Mouse (Mus musculus) G1E (cell line): ENCODE measurements around the gene Cdk6.

Source experiments
- CTCF ChIP-seq: IDR thresholded peaks from 2 replicates; pipeline ENCODE4 v1.5.1; 2012; ENCODE audit warnings: low read depth, low read length, inconsistent platforms, mixed read lengths
- GATA1 ChIP-seq: IDR thresholded peaks from 2 replicates; pipeline ENCODE4 v1.6.1; 2012; ENCODE audit warnings: borderline replicate concordance, low read length, inconsistent platforms, mixed read lengths

DNA sequence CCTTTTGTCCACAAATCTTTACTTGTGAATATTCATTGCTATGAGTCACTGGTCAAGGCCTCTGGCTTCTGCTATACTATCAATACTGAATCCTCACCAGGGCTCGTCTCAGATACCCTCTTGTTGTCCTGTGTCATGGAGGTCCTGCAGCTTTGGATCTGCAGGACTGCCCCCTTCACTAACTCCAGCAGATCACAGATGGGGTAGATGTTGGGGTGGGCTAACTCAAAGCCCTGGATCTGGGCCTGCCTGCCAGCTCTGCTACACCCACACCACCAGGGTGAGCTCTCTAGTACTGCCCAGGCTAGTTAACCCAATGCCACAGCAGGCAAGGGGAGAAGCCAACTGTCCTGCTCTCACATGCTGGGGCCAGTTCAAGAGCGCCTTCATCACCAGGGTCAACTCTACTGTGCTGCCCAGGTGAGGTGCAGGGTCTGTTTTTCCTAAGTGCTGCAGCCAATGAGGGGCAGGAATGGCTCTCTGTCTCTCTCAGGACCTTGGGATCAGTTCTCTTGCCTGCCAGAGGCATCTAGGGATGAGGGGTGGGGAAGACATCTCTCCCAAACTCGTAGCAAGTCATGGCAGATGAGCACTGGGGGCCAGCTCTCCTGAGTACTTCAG, 195.4 kb downstream of the Cdk6 start:
- no peak for TF ChIP-seq CTCF
- TF ChIP-seq GATA1, result no peak
